Mouse (Mus musculus) heart, adult 11 months (tissue): ENCODE data around the gene Cyp2f2.
A peak's percentile ranks its signal among the peaks of the same experiment; 100 is the strongest.

ENCODE experiments used
- DNase-seq: peaks from one replicate; pipeline ENCODE4 v3.0.0; 2022

Cyp2f2 gene

GRCm38 (mm10) chr7:27179217-27179918 lies 59.7 kb downstream of the Cyp2f2 start:
- peak; percentile 92 for DNase-seq

- peak; percentile 97 for DNase-seq
These were observed 60.3 kb downstream of the Cyp2f2 start for GRCm38 (mm10) chr7:27180036-27180435.

DNA sequence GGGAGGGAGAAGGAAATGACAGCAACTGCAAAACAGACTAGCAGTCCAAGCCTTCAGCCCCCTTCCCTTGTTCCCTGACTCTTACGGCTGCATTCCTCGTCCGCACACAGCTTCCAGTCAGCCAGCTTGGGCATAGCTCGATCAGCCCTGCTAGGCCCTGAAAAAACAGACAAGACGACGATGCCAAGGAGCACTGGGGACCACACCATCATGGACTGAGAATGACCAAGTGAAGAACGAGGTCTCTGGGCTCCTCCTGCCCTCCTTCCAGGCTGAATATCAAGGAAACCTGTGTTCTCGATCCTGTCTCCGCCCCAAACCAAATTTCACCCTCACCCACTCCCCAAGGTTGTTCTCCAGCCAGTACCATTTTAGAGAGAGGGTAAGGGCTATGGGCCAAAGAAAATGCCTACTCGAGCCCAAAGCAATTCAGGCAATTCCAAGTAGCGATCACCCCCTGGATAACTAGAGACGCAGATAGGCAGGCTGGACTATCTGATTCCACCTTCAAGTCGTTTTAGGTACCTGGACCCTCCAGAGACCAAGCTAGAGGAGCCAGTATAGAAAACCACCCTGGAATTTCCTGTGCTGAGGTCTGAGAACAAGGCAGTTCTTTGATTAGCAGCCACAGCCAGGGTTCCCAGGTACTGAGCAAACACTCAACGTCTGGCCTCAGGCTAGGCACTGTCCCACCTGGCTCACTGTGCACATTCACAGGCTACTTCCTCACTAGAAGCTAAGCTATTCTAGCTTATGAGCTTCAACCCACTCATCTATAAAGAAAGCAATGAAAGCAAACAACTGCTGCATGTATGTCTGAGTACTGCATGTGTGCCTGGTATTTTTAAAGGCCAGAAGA lies 61.4 kb downstream of the Cyp2f2 start, which contains the start of the genes Gm21983 and Mia:
Gene Gm21983, minus strand, starts transcription at position 250 of the 859 bp plus-strand sequence.
Gene Mia, minus strand, starts transcription at position 321 of the 859 bp plus-strand sequence.
- DNase-seq: peak; percentile 90

DNA sequence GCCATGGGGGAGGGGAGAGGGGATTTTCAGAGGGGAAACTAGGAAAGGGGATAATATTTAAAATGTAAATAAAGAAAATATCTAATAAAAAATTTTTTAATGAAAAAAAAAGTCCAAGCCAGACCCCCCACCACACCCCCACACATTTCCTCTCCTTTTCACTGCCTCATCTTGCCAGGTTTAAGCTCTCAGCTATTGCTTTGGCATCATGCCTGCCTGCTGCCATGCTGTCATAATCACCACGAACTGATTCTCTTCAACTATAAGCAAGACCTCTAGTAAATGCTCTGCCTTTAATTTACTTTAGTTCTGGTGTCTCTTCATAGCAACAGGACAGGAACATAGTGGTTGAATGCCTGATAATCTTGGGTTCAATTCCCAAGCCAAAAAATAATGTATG lies 62.8 kb downstream of the Cyp2f2 start:
- no peak for DNase-seq
